Mouse (Mus musculus): ENCODE results near the gene H2-K1.

Gene H2-K1

DNA sequence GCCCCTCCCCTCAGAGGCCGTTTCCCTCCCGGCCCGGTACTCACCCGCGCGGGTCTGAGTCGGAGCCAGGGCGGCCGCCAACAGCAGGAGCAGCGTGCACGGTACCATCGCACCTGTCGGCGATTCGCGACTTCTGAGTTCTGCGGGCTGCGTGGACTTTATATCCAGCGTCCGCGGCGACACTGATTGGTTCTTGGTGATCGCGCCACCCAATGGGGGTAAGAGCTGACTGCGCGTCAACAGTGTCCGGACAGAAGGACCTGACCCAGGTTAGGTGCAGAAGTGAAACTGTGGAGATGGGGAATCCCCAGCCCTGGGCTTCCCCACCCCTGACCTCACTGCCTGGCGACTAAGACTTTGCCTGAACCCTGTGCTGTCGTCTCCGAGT, at the start of gene H2-K1:
Gene H2-K1 (minus strand): TSS at position 198 of the 388 bp plus-strand sequence.
- DNase-seq: peak; percentile 95

DNA sequence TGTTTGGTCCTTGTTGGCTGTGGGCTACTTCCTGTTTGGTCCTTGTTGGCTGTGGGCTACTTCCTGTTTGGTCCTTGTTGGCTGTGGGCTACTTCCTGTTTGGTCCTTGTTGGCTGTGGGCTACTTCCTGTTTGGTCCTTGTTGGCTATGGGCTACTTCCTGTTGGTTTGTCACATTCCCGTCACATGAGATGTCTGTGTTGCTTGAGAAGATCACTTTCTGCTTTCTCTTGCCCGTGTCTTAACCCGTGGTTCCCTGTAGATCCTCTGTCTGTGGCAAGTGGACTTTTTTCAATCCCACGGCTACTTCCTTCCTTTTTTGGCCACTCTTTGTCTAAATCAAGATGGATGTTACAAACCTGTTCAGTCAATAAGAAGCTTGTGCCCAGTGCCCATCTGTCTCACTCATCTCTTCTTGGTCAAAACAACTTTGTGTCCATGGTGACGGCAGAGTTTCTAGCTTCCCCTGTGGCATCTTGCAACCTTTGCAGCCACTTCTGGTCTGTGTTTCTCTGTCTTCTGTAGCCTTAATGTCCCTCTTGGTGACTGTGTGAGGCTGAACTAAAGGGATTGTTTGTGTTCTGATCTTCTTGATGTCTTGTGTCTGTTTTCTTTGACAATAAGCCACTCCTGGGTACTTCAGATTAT, 47.4 kb upstream of the H2-K1 start:
- no peak for DNase-seq

DNA sequence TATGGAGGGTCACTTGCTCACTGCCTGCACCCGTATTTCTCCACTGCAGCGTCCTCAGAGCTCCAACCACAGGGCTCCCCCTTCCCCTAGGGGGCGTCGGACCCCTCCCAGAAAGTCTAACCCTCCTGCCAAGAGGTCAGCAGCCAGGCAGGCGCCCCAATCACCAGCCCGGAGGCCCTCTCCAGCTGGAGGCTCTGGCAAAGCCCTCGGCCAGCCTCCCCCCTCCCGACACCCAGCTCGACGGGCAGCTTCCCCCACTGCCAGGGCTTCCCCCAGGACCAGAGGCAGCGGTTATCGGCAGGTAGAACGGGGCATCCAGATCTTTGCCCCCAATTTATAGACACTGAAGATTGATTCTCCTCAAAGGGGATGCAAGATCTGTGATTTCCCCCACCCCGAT, 45.8 kb upstream of the H2-K1 start:
- no peak for DNase-seq

DNA sequence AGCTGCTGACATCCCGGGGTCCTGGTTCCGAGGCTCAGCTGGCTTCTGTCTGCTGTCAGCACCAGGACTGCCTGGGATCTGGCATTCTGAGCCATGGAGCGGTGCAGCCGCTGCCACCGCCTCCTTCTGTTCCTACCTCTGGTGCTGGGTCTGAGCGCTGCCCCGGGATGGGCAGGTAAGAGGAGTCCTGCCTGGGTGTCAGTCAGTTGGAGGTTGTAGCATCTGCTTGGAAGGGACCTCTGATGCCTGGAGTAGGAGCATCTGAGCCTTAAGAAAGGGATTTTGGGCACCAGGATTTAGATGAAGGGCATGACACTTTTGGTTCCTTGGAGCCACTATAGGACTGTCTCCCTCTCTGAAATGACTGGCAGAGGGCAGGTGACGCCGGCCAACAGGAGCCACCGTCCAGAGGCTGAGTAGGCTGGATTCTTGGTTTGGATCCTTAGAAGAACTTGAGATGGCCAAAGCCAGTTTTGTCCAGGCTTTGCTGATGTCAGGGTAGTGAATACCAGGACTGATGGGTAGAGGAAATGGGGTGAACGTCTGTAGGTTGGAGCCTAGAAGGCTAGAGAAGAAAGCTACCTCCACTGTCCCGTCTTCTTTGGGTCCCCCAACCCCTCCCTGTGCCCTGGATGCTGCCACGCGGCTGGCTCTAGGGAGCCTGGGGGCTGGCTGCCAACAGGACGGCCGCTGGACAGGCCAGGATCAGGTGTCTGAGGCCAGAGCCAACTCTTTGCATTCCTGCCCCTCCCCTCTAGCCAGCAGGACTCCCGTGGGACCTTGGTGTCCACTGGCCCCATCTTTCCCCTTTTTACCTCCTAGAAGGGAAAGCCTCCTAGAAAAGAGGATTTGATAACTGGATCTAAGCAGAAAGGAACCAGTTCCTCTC, 39.7 kb upstream of the H2-K1 start:
- DNase-seq: no peak

DNA sequence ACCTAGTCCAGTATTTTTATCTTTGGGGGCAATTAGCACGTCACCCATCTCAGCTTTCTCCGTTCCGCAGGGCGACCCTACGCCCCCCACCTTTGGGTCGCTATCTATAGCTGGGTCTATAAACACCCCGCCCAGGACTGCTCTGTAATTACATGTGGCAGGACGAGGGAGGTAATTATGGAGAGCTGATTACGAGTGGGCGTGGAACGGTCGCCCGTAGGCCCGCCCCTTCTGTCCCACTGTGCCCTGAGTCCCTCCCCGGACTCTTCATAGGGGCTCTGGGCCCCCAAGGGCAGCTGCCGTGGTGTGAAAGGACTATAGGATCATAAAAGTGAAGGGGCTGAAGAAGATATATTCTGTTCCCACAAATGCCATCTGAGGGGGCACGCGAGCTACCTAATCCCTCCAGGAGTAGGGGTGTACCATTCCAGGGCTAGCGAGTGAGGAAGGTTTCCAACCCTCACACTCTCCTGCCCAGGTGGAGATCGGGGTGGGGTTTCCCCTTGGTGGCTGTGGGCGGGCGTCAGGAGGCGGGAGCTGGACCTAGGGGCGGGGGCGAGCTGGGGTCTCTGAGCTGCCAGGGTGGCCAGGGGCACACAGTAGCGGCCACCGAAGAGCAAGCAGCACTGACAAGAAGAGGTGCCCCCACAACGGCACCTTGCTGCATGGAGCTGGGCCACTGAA, 38.9 kb upstream of the H2-K1 start, which contains the start of gene Col11a2:
Gene Col11a2 (plus strand): TSS at position 560 of the 684 bp plus-strand sequence.
- no peak for DNase-seq

DNA sequence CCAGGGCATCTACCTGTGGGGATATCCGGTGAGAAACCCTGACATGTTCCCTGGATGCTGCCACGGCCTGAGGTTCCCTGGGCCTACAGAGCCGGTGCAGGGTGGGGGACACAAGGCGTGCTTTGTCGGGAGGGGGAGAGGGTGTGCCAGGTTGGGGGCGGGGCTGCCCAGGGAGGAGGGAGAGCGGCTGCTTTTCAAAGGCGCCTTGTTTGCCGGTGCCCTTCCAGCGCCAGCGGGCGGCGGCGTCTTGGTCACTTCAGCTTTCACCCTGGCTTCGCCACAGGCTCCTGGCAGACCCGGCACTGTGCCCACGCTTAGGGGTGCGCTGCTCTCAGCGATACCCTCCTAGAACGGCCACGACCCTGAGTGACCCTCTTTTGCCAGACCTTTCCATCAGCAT, 38.3 kb upstream of the H2-K1 start:
- no peak for DNase-seq

DNA sequence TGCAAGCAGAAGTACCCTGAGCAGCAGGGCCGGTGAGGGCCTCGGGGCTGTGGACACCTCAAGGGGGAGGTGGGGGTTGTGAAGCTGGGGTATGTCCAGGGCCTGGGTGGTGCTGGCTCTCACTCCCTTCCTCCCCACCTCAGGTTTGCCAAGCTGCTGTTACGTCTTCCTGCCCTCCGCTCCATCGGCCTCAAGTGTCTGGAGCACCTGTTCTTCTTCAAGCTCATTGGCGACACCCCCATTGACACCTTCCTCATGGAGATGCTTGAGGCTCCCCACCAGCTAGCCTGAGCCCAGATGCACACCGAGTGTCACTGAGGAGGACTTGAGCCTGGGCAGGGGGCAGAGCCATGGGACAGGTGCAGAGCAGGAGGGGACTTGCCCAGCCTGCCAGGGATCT, 37.1 kb upstream of the H2-K1 start:
- DNase-seq: no peak

DNA sequence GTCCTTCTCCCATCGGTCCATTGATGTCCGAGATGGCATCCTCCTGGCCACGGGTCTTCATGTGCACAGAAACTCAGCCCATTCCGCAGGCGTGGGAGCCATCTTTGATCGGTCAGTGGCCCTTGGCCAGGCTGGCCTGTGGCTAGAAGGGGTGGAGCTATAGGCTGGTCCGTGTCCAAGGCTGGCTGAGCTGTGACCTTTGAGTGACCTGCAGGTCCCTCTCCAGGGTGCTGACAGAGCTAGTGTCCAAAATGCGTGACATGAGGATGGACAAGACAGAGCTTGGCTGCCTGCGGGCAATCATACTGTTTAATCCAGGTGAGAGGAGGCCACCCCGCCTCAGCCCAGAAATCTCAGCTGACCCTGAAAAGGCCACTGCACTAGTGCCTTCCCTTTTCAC, 36.5 kb upstream of the H2-K1 start:
- peak; percentile 71 for DNase-seq

DNA sequence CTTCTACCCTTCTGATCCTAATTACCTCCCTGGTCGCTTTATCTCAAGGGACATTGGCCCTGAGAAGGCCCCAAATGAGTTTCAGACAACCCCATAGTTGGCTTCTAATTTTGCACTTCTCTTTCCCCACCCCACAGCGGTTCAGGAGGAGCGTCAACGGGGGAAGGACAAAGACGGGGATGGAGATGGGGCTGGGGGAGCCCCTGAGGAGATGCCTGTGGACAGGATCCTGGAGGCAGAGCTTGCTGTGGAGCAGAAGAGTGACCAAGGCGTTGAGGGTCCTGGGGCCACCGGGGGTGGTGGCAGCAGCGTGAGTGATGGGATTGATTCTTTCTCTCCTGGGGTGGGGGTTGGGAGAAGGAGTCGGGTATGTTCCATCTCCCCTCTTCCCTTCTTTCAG, 35.4 kb upstream of the H2-K1 start:
- no peak for DNase-seq

DNA sequence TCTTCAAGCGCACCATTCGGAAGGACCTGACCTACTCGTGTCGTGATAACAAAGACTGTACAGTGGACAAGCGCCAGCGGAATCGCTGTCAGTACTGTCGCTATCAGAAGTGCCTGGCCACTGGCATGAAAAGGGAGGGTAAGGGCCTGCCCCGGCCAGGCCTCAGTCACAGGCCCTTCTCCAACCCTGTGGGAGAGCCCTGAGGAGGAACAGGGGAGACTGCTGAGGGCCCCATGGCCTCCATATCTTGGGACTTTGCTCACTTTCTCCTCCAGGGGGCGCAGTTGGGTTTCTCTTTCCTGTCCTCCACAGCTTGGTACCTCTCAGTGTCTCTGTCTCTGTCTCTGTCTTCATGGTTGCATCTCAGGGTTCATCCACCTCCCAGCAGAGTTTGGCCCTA, 33.9 kb upstream of the H2-K1 start:
- DNase-seq: peak; percentile 59

DNA sequence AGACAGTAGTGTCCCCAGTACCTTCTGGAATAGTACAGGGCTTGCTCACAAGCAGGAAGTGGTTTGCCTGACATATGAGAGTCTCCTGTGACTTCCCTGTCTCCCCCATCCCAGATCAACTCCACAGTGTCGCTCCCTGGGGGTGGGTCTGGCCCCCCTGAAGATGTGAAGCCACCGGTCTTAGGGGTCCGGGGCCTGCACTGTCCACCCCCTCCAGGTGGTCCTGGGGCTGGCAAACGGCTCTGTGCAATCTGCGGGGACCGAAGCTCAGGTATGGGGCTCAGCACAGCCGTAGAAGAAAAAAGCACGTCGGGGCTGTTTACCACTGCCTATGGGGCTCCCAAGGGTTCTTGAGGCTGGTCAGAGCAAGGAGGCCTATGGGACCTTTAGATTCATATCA, 33.3 kb upstream of the H2-K1 start:
- DNase-seq: no peak

DNA sequence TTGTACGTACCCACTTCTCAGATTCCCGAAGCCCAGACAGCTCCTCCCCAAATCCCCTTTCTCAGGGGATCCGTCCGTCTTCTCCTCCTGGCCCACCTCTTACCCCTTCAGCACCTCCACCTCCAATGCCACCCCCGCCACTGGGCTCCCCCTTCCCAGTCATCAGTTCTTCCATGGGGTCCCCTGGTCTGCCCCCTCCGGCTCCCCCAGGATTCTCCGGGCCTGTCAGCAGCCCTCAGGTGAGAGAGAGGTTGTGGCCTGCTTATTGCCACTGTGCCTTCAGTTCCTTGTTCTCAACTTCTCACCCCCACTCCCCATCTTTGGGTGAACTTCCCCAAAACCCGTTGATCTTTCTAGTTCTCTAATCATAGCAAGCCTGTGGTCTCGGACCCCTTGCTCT, 32.7 kb upstream of the H2-K1 start:
- DNase-seq: peak; percentile 36

DNA sequence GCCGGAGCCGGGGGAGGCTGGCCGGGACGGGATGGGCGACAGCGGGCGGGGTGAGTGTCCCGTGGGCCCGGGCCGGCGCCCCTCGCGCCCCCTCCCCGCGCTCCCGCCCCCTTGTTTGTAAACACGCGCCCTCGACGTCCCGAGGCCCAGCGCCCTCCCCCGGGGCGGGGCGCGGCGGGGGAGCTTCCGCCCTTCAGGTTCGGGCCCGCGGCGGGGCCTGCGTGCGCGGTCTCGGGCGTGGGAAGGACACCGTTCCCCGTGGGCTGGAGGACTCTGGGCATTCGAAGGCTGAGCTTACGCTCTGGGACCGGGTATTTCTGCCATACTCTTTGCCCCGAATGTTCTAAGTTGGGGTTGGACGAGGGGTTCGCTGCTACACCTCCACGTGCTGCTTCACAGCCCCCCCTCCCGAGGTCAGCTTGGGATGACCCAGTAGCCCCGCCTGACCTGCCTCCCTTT, 32.1 kb upstream of the H2-K1 start:
- peak; percentile 78 for DNase-seq

DNA sequence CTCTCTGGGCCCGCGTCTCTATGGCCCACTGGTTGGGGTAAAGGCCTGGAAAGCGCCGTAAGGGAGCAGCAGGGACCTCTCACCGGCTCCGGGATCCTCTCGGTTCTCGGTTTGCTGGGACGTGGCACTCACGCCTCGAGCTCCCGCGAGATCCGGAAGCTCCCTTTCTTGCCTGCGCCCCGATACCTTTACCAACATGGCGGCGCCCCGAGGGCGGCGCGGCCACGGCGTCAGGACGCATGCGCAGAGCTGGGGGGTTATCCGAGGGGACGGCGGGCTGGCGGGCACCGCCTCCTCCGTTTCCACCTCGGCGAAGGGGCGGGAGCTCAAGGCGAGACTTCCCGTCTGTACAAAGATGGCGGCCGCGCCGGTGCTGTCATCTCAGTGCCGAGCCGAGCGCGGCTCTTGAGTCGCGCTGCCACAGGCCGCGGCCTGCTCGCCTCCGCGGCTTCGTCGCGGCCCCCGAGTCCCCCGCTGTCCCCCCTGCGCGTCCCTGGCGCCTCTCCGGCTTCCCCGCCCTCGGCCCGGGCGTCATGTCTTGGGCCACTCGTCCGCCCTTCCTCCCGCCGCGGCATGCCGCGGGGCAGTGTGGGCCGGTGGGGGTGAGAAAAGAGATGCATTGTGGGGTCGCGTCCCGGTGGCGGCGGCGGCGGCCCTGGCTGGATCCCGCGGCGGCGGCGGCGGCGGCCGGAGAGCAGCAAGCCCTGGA, 31.5 kb upstream of the H2-K1 start, which contains the start of the genes Slc39a7 and Rxrb:
Gene Slc39a7 (minus strand): TSS at position 218 of the 709 bp plus-strand sequence.
Gene Rxrb (plus strand): TSS at position 348 of the 709 bp plus-strand sequence.
- peak; percentile 98 for DNase-seq

DNA sequence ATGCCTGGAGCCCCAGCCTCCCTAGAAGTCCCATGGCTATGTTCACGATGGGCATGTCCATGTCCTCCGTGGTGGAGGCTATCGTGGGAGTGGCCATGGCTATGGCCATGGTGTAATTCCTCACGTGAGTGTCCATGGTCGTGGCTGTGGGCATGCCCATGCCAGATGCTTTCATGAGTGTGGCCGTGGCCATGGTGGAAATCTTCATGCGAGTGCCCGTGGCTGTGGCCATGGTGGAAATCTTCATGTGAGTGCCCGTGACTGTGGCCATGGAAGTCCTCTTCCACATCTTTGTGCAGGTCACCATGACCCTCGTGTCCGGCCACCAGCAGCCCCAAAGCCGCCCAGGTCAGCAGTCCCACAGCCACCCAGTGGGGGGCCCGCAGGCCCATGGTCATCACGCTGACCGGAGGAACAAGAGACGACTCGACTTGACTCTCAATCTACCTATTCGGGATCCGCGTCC, 30.7 kb upstream of the H2-K1 start:
- DNase-seq: no peak

DNA sequence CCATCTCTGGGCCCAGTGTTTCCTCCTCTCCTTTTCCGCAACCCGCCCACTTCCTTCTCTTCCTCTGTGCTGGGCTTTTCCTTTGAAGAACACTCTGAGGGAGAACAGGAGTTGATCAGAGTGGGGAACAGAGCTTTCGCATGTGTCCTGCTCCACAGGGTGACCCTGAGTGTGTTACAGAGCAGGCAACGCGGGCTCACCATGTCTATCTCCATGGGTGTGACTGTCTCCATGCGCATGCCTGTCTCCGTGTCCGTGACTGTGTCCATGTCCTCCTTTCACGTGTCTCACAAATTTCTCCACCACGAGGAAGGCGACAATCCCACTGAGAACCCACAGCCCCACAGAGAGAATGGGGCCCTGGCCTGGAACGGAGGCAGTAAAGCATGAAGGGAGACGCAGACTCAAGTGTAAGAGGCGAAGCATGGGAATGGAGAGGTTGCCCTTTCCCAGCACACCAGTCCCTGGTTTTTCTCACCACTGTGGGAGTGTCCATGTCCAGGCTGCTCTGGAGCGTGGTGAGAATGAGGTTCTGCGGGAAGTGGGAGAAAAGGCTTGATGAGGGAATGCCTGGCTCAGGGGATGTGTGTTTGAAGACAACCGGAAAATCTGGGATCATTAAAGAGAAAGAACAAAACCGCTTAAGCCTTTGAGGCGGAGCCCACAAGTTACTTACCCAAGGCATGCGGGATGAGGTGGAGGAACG, 29.9 kb upstream of the H2-K1 start:
- peak; percentile 23 for DNase-seq

DNA sequence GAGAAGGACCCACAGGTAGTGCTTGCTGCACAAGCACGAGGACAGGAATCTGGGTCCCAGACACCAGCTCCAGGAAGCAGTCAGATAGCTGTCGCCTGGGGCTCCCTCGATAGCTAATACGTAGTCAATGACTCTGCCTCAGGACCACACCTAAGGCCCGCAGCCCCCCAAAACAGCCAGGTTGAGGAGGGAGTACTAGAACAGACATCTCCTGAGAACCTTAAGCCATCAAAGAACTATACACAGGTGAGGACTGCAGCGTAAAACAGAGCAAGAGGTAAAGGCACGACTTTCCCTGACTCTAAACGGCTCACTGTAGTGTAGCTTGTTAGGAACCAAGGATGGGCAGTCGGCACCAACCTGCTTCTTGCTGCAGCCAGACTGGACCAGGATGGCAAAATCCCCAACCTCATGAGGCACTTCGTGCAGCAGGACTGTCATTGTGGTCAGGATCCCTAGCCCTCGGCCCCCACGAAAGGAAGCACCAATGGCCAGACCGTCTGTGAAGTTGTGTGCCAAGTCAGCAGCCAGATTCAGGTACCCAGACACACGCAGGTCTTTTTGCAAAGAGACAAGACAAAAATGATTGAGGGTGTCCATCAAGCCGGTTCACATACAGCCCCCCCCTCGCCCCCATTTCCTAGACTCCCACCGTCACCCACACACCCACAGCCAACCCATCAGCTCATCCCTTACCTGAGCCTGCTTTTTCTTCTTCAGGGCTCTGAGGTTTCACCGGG, 29.2 kb upstream of the H2-K1 start:
- no peak for DNase-seq

DNA sequence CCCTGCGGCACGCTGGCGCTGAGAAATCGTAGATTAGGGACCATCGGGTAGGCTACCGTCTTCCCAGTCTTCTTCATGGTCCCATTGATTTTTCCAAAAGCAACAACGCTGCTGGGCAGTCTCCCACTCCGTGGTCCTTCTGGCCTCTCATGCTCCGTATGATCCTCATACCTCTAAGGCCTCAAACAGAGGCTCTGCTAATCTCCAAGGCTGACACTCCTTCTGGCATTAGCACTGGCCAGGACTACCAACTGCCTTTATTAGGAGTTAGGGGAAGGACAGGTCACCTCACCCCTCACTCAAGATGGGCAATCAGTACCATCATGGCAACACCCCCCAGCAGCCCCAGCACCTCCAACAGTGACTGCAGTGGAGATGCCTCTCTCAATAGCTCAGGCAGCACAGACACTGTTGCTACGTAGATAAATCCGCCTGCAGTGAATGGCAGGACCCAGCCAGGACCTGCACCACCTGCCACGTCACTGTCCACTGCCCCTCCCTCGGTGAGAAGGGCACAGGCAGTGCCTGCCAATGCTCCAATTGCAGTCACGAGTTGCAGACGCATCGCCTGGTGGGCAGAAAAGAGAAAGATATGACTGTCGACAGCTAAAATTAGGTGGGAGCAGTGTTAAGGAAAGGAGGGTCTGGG, 28.5 kb upstream of the H2-K1 start:
- peak; percentile 26 for DNase-seq

DNA sequence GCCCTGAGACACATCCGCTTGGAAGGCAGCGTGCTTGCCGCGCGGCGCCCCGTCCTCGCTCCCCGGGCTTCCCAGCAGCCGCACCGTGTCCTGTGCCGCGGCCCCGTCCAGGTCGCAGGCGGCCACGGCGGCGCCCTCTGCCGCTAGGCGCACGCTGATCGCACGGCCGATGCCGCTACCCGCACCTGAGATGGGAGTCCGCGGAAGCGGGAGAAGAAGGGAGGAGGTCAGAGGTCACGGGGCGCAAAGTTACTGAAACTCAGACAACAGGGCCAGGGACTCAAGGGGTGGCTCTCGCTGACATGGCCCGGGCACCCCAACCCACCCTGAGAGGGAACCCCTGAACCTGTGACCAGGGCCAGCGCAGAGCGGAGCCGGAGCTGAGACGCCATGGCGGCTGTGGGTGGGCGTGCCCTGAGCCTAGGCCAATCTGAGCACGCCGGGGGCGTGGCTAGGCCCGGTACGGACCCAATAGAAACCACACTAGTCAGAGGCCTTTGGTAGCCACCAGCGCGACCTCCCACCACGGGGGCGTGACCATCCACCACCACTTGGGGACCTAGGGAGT, 27.6 kb upstream of the H2-K1 start, which contains the start of gene H2-Ke6:
Gene H2-Ke6 (minus strand): TSS at position 405 of the 568 bp plus-strand sequence.
- peak; percentile 97 for DNase-seq

Measured in kidney, adult 11 months (tissue).